Mouse (Mus musculus): ENCODE measurements around the gene Upb1. TPM values are rescaled to one million over a fixed set of nuclear protein-coding genes. Genes with fewer than 3 reads are reported as not detected.
"Not testable (repeated sequence)": the region's sequence is repeated elsewhere in the genome, so short reads cannot be mapped to it uniquely, and the experiment has no call there.

Upb1 gene
- polyA plus RNA-seq, 1 experiment from 2014 or later: 0.24 TPM

DNA sequence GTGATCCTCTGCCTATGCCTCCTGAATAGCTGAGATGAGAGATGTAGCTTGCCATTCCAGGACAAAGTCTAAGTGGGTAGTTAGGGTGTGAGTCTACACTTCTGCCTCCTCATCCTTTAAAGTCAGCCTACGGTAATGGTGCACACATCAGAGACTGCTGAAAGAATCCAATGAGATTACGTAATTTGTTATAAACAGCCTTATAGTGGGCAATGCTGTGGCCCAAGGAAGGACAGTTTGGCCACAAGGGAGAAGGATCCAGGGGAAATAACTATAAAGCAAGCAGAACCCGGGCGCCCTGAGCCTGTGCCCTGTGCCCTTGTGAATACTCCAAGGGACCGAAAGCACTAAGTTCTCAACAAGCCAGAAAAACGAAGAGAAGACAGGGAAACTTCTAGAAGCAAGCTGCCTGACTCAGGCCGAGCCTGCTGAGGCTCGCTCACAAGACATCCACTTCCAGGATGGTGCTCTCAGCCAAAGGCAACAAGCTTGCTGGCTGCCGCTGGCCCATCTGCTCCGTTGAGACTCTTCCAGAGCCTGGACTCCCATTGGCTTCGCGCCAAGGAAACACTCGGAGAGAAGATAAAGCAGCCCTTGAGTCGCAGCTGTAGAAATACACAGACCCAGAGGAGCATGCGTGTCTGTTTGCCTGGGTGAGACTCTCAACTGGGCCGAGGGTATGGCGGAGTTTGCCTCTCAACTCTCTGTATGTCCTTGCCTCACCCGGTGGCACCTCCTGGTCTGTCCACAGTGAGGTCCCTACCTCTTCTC is 55.3 kb downstream of the Upb1 start:
- H3K36me3 ChIP-seq (ENCODE audit: inconsistent target); H3K27ac ChIP-seq; H3K4me3 ChIP-seq (ENCODE audit: inconsistent target); H3K79me2 ChIP-seq (ENCODE audit: inconsistent target): not testable (repeated sequence)
- WGBS (ENCODE audit: missing documents): 70% methylated on average over 8 of the region's 18 CpGs

DNA sequence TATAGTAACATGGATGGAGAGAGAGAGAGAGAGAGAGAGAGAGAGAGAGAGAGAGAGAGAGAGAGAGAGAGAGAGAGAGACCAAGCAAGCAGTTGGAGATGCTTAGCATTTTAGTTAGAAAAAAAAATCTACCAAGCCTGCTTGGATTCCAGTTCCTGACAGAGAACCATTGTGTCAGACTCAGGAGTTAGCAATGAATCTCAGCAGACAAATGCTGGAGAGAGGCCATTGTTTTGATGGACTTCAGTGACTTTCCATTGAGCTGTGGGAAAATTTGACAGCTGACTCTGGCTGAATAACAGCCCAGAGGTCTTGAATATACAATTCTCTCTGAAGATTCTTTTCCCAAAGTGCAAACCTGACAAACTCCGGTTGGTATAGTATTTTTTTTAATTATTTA is 56.9 kb downstream of the Upb1 start:
- no peak overlapping the region for H3K4me3 ChIP-seq (ENCODE audit: inconsistent target)

DNA sequence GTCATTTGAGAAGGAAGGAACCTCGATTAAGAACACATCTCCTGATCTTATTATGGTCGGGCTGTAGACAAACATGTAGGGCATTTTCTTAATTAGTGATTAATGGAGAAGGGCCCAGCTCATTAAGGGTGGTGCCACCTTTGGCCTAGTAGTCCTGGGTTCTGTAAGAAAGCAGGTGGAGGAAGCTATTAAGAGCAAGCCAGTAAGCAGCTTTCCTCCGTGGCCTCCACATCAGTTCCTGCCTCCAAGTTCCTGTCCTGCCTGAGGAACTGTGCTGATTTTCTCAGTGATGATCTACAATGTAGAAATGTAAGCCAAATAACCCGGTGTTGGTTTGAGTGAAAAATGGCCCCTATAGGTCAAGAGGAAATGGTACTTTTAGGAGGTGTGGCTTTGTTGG is 57.4 kb downstream of the Upb1 start:
- H3K79me2 ChIP-seq (ENCODE audit: inconsistent target): no peaks in the 10 kb centered on the region
- no peaks in the 10 kb centered on the region for H3K36me3 ChIP-seq (ENCODE audit: inconsistent target)
- H3K27ac ChIP-seq: no peak overlapping the region
- 84% methylated on average over 4 of the region's 4 CpGs for WGBS (ENCODE audit: missing documents)
- H3K4me3 ChIP-seq (ENCODE audit: inconsistent target): no peak overlapping the region

More for the DNA sequence above, 56.9 kb downstream of the Upb1 start:
- H3K36me3 ChIP-seq (ENCODE audit: inconsistent target): no peaks in the 10 kb centered on the region
- H3K79me2 ChIP-seq (ENCODE audit: inconsistent target): no peaks in the 10 kb centered on the region
- H3K27ac ChIP-seq: no peak overlapping the region
- 100% methylated on average over 1 of the region's 1 CpGs for WGBS (ENCODE audit: missing documents)

DNA sequence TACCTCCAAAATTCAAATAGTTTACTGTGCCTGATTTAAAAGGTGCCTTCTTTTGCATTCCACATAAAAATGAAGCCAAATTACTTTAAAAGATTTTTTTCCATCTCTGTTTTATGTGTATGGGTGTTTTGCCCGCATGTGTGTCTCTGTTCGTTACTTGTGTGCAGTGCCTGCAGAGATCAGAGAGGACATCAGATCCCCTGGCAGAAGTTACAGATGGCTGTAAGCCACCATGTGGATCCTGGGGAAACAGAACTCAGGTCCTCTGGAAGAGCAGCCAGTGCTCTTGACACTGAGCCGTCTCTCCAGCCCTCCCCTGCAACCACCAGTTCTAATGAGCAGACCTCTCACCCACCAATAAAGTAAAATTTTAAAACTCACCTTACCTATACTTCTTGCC is 61.8 kb downstream of the Upb1 start:
- 96% methylated on average over 3 of the region's 3 CpGs for whole genome bisulfite sequencing (ENCODE audit: missing documents)
- H3K36me3 ChIP-seq (ENCODE audit: inconsistent target): no peaks in the 10 kb centered on the region
- no peak overlapping the region for H3K27ac ChIP-seq
- H3K79me2 ChIP-seq (ENCODE audit: inconsistent target): no peaks in the 10 kb centered on the region
- H3K4me3 ChIP-seq (ENCODE audit: inconsistent target): no peak overlapping the region

DNA sequence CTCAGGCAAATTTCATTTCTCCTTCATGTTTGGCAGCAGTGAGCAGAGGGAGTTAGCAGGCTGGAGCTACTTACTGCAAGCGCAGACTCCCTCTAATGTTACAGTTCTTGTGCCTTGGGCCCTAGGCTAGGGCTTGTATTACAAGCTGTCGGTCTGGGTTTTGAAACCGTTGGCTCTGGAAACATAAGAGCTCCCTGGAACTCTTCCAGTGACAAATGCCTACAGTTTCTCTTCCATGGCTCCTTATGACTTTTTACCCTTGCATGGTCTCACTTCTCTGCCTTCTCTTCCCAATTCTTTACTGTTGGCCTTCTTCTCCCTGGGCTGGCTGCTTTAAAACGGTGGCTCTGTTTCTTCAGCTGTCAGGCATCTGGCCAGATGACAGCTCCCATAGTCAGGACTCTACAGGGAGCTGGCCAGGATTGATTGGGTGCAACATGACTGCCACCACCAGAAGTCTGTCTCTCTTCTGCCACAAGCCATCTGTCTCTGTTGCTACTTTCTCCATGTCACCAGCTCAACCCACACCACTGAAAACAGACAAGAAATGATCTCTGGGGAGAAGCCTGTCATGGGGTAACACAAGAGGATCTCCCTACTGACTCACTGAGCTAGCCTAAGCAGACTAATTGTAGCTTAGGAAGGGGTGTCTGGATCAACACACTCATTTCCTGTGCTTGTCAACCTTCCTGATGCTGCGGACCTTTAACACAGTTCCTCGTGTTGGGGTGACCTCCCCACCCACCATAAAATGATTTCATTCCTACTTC is 65.1 kb downstream of the Upb1 start:
- Histone ChIP-seq H3K36me3 (ENCODE audit: inconsistent target) (no peaks in the 10 kb centered on the region), H3K27ac (no peak overlapping the region), H3K4me3 (ENCODE audit: inconsistent target) (no peak overlapping the region), H3K79me2 (ENCODE audit: inconsistent target) (no peaks in the 10 kb centered on the region)
- 57% methylated on average over 6 of the region's 6 CpGs for WGBS (ENCODE audit: missing documents)

DNA sequence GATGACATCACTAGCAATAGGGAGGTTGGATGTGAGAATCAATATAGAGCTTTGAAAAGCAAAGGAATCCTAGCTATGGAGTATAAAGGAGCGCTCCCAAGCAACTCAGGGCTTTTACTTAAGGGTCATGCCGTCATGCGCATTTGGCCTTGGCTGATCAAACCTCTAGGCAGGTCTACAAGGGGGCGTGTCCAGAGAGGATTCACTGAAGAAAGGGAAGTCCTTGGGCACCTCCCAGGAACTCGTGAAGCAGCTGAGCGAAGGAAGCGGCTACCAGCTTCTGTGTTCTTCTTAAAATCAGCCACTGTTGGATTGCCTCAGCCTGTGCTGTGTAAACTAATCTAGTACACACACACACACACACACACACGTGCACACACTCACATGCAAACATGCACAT is 72.5 kb downstream of the Upb1 start:
- no peaks in the 10 kb centered on the region for H3K36me3 ChIP-seq (ENCODE audit: inconsistent target)
- H3K27ac ChIP-seq: no peak overlapping the region
- 10% methylated on average over 8 of the region's 8 CpGs for WGBS (ENCODE audit: missing documents)
- H3K4me3 ChIP-seq (ENCODE audit: inconsistent target): no peak overlapping the region
- H3K79me2 ChIP-seq (ENCODE audit: inconsistent target): no peaks in the 10 kb centered on the region

DNA sequence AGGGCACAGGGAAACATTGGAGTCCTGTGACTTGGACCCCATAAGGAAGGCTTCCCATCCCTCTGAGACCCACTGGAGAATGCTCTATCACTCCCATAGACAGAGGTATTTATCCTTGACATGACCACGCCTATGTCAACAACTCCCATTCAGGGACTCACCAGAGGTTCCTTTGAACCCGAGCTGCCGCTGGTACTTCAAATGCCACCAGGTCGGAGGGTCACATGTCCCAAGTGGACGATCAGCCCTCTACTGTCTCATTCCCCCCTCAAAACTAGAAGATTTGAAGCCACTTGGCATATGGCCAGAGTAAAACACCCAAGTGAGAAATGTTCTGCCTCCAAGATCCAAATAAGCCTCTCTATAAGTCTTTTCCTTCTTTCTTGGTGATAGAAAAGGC is 73.7 kb downstream of the Upb1 start:
- H3K79me2 ChIP-seq (ENCODE audit: inconsistent target): no peaks in the 10 kb centered on the region
- WGBS (ENCODE audit: missing documents): 94% methylated on average over 5 of the region's 5 CpGs

DNA sequence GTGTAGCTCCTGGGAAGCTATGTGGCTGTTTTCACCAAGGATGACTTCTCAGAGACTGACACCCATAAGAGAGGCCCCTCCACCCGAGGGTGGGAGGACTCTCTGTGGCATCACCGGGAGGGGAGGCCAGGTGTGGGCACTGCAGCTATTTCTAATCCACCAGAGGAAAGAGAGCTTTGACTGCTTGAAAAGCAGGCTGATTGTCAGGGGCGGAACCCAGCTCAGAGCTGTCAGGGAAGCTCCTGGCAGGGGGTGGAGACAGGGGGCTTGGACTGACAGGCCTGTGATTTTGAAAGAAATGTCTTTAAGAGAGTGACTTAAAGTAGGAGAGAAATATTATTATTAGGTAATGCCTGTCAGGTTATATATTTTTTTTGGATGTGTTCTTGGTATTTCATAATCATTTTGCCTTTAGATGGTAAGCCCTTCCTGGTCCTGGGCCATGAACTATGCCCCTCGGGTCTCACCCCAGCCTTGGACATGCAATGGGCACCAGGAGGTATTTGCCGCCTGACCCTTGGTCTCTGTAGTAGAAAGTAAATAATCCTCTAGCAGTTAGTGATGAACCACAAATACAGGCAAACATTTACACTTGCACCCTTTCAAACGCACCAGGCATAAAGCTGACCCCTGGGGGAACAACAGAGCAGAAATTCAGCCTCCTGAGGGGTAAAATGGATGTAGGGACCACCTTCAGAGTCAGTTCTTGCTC is 74.4 kb downstream of the Upb1 start:
- H3K27ac ChIP-seq; H3K4me3 ChIP-seq (ENCODE audit: inconsistent target); H3K36me3 ChIP-seq (ENCODE audit: inconsistent target); H3K79me2 ChIP-seq (ENCODE audit: inconsistent target): not testable (repeated sequence)
- 67% methylated on average over 2 of the region's 6 CpGs for WGBS (ENCODE audit: missing documents)

More for the DNA sequence above, 73.7 kb downstream of the Upb1 start:
- Histone ChIP-seq H3K36me3 (ENCODE audit: inconsistent target) (no peaks in the 10 kb centered on the region), H3K4me3 (ENCODE audit: inconsistent target) (no peak overlapping the region), H3K27ac (no peak overlapping the region)

DNA sequence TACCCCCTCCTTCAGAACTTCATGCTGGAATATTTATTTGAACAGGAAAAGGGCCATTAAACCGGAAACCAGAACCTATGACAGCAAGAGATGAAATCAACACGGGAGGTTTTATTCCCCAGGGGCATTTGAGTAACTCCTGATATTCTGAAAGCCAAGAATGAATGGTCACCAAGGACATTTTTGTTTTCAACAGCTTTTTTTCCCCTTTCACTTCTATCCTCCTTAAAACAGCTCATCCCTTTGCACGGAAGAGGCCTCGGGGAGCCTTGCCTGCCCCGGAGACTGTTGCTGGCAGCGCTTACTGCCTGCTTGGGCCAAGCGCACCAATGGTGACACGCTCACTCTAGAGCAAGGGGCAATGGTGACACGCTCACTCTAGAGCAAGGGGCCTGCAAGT is 76.1 kb downstream of the Upb1 start:
- WGBS (ENCODE audit: missing documents): 52% methylated on average over 9 of the region's 9 CpGs
- no peak overlapping the region for H3K27ac ChIP-seq
- H3K36me3 ChIP-seq (ENCODE audit: inconsistent target): no peaks in the 10 kb centered on the region
- H3K79me2 ChIP-seq (ENCODE audit: inconsistent target): no peaks in the 10 kb centered on the region
- no peak overlapping the region for H3K4me3 ChIP-seq (ENCODE audit: inconsistent target)

DNA sequence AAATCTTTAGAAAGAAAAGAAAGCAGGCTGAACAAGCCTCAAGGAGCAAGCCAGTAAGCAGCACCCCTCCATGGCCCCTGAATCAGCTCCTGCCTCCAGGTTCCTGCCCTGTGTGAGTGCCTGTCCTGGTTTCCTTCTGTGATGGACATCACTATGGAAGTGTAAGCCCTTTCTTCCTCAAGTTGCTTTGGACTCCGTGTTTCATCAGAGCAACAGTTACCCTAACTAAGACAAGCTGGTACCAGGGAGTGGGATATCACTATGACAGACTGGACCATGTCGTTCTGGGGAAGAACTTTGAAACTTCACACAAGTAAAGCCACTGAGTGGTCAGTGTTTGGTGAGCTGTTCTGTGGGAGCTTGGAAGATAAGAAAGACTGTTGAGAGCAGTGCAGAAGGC is 79.0 kb downstream of the Upb1 start:
- WGBS (ENCODE audit: missing documents): 86% methylated on average over 2 of the region's 2 CpGs
- Histone ChIP-seq H3K27ac (no peak overlapping the region), H3K79me2 (ENCODE audit: inconsistent target) (no peaks in the 10 kb centered on the region), H3K4me3 (ENCODE audit: inconsistent target) (no peak overlapping the region), H3K36me3 (ENCODE audit: inconsistent target) (no peaks in the 10 kb centered on the region)

DNA sequence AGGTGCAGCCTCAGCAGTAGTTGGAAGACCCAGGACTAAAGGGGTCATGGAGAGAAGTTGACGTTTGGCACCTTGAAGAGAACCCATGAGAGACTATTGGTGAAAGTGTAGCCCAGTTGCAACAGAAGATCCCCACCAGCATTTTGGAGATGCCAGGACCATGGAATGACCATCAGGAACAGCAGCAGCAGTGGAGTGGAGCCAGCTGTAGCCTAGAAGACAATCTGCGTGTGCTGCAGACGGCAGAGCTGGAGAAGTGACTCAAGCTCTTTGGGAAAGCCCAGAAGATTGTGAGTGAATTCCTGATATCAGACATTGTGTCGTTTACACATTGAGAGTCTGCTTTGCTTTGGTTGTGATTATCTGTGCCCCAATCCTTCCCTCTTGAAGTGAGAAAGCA is 80.8 kb downstream of the Upb1 start:
- H3K79me2 ChIP-seq (ENCODE audit: inconsistent target): no peaks in the 10 kb centered on the region
- WGBS (ENCODE audit: missing documents): 96% methylated on average over 4 of the region's 4 CpGs
- H3K36me3 ChIP-seq (ENCODE audit: inconsistent target): no peaks in the 10 kb centered on the region
- H3K27ac ChIP-seq: no peak overlapping the region
- no peak overlapping the region for H3K4me3 ChIP-seq (ENCODE audit: inconsistent target)

DNA sequence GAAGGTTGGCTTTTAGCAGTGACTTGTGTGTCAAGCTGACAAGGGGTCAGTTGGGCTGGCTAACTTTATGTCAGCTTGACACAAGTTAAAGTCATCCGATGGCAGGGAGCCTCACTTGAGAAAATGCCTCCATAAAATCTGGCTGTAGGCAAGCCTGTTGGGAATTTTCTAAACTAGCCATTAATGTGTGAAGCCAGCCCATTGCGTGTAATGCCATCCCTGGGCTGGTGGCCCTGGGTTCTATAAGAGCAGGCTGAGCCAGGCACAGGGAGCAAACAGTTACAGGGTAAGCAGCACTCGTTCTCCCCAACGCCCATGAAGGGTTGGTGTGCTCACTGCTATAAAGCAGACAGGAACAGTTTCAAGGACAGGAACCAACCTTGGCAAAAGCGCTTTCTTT is 81.4 kb downstream of the Upb1 start:
- no peak overlapping the region for H3K27ac ChIP-seq
- H3K36me3 ChIP-seq (ENCODE audit: inconsistent target): no peaks in the 10 kb centered on the region
- no peaks in the 10 kb centered on the region for H3K79me2 ChIP-seq (ENCODE audit: inconsistent target)
- WGBS (ENCODE audit: missing documents): 89% methylated on average over 5 of the region's 5 CpGs
- H3K4me3 ChIP-seq (ENCODE audit: inconsistent target): no peak overlapping the region

DNA sequence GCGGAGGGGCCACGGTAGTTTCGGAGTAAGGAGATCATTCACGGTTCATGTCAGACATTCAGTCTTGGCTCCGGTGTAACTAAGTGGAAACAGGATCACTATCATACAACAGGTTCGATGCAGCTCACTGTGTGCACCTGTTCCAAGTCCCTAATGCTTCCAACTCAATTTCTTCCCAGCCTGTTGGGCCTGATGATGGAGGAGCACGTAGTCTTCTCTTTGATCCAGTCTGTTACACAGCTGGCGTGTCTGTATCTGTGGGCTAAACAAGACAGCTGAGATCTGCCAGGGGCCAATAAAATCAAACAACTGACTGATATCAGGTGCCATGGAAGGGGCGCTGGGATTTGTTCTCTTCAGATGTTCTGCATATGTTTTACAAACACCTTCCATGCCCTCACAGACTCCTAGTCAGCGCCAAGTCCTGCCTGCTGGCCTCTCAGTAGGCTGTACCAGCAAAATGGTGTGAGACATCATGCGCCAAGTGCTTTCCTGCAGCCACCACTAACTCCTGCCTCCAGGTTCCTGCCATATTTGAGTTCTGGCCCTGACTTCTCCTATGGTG is 82.1 kb downstream of the Upb1 start:
- Histone ChIP-seq H3K79me2 (ENCODE audit: inconsistent target) (no peaks in the 10 kb centered on the region), H3K4me3 (ENCODE audit: inconsistent target) (no peak overlapping the region), H3K27ac (no peak overlapping the region), H3K36me3 (ENCODE audit: inconsistent target) (no peaks in the 10 kb centered on the region)
- WGBS (ENCODE audit: missing documents): 92% methylated on average over 11 of the region's 11 CpGs

DNA sequence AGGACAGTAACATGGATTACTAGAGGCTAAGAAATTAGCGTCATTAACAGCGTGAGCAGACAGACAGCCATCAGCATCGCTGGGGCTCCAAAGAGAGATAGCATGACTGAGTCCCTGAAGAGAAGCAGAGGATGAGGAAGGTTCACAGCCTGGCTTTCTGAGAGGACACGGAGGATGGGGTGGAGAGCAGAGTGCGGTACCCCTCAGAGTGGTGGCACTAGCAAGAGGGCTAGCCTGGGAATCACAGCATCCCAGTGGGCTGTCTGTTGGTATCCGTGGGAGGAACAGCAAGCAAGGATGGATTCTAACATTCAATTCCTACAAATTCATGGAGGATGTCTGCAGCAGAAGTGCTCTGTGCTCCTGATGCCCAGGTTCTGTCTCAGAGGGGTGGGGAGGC is 83.2 kb downstream of the Upb1 start:
- no peak overlapping the region for H3K27ac ChIP-seq
- H3K36me3 ChIP-seq (ENCODE audit: inconsistent target): no peaks in the 10 kb centered on the region
- H3K79me2 ChIP-seq (ENCODE audit: inconsistent target): no peaks in the 10 kb centered on the region
- 92% methylated on average over 6 of the region's 6 CpGs for WGBS (ENCODE audit: missing documents)
- H3K4me3 ChIP-seq (ENCODE audit: inconsistent target): no peak overlapping the region

DNA sequence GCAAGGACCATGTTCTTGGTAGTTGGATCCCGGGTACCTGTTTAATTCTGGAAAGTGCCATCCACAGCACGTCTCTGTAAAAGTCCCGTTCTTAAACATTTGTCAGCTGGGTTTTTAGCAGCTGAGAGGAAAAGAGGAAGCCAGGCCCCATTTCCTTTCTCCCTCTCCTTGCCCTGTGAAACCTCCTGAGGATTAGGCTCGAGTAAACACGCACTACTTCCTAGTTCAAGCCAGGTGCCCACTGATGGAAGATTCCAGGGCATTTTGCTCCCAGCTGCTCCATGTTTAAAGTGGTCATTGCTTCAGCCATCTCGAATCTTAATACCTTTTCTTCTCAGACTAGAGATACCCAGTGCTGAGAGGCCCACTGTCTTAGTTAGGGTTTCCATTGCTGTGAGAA is 83.9 kb downstream of the Upb1 start:
- WGBS (ENCODE audit: missing documents): 7% methylated on average over 6 of the region's 6 CpGs

More for the DNA sequence above, 83.9 kb downstream of the Upb1 start:
- H3K27ac ChIP-seq: no peak overlapping the region
- no peaks in the 10 kb centered on the region for H3K36me3 ChIP-seq (ENCODE audit: inconsistent target)
- H3K79me2 ChIP-seq (ENCODE audit: inconsistent target): no peaks in the 10 kb centered on the region
- no peak overlapping the region for H3K4me3 ChIP-seq (ENCODE audit: inconsistent target)
